Mouse (Mus musculus) monocyte, adult 5-6 weeks (primary cell): ENCODE data around the gene Vamp8. TPM values are rescaled to one million over a fixed set of nuclear protein-coding genes. Genes with fewer than 3 reads are reported as not detected.

ENCODE experiments used
- ATAC-seq: fragments of 153-309, 156-312 bp; replicated peaks from 2 replicates; pipeline ENCODE4 v1.8.0; 2017; ENCODE audit warnings: mild to moderate bottlenecking; ENCODE audit not compliant: low TSS enrichment, insufficient number of reproducible peaks, severe bottlenecking, poor library complexity, low FRiP score
- total RNA-seq: library from RNA; stranded (forward); fragments of 200-1000, 200-491, 200-594 nt; gene quantifications from 3 replicates; pipeline ENCODE4 v1.2.3, GENCODE M21; 2017

Vamp8 gene
- total RNA-seq, 1 experiment from 2014 or later = 246 TPM

- ATAC-seq = no peak
Observed at GRCm38 (mm10) chr6:72359343-72359742, 31.2 kb downstream of the Vamp8 start.

GRCm38 (mm10) chr6:72358086-72358764, 32.3 kb downstream of the Vamp8 start:
- no peak for ATAC-seq

GRCm38 (mm10) chr6:72357164-72358079, 33.1 kb downstream of the Vamp8 start:
- ATAC-seq = no peak

- no peak for ATAC-seq
Observed at GRCm38 (mm10) chr6:72356001-72356532, 34.4 kb downstream of the Vamp8 start.

GRCm38 (mm10) chr6:72355066-72355911, 35.2 kb downstream of the Vamp8 start, which contains the start of gene Tmem150a:
Gene Tmem150a (plus strand): TSS chr6:72355447.
- ATAC-seq = peak; percentile 20; the same call in 1 of the 2 replicates

- no peak for ATAC-seq
Observed at GRCm38 (mm10) chr6:72354025-72354424, 36.5 kb downstream of the Vamp8 start.

GRCm38 (mm10) chr6:72352636-72353405, 37.7 kb downstream of the Vamp8 start:
- no peak for ATAC-seq

- no peak for ATAC-seq
Observed at GRCm38 (mm10) chr6:72350214-72350613, 40.3 kb downstream of the Vamp8 start.

- no peak for ATAC-seq
Observed at GRCm38 (mm10) chr6:72348411-72348810, 42.1 kb downstream of the Vamp8 start.

GRCm38 (mm10) chr6:72347166-72347941, 43.1 kb downstream of the Vamp8 start, which contains the start of gene 0610030E20Rik:
Gene 0610030E20Rik (plus strand): TSS chr6:72347317.
- ATAC-seq = peak; percentile 69

- no peak for ATAC-seq
Observed at GRCm38 (mm10) chr6:72346261-72346660, 44.2 kb downstream of the Vamp8 start.

- no peak for ATAC-seq
Observed at GRCm38 (mm10) chr6:72345633-72346032, 44.9 kb downstream of the Vamp8 start.

- ATAC-seq = peak; percentile 91
Observed at GRCm38 (mm10) chr6:72345074-72345567, 45.4 kb downstream of the Vamp8 start, which contains the start of gene Usp39. Gene Usp39 (minus strand): TSS chr6:72345184.

GRCm38 (mm10) chr6:72344396-72345073, 46.0 kb downstream of the Vamp8 start:
- ATAC-seq = no peak

- no peak for ATAC-seq
Observed at GRCm38 (mm10) chr6:72340481-72340880, 50.0 kb downstream of the Vamp8 start.
